Mouse (Mus musculus): ENCODE measurements around the gene Chrng. TPM values are rescaled to one million over a fixed set of nuclear protein-coding genes. Genes with fewer than 3 reads are reported as not detected.

Chrng gene
- polyA plus RNA-seq, 1 experiment from 2014 or later, result not detected

DNA sequence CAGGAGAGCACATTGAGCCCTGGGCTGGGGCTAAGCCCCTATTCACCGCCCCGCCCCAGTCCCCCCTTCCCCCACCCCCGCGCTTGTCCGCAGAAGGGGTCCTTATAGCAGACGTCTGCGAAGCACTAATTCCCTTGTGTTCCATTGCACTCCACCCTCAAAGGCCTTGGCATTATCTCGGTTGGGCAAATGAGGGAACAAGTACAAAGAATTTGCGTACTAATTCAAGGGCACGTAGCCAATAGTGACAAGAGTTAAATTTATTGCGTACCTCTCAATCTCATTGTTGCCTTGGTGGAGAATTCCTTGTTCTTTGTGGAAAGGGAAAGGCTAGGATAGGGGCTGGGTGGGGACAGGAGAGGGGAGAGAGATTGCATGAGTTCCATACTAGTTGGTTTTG is 53.2 kb downstream of the Chrng start:
- H3K36me3 ChIP-seq (ENCODE audit: insufficient read depth, low read length), result no peaks in the 10 kb centered on the region
- H3K4me3 ChIP-seq (replicated peaks; ENCODE audit: low read depth, low read length), result no peak overlapping the region
- H3K27me3 ChIP-seq (ENCODE audit: insufficient read depth, low read length), result peaks cover 10% of the 10 kb centered on the region
- no peak overlapping the region for H3K27ac ChIP-seq
- WGBS, result 23% methylated on average over 11 of the region's 11 CpGs
- TF ChIP-seq CTCF (IDR thresholded peaks at IDR 0.05; ENCODE audit: low read depth), result no peak
- H3K9ac ChIP-seq (ENCODE audit: low read depth, low read length), result no peak overlapping the region
- no peak for DNase-seq (ENCODE audit: low spot score)
- no peak for ATAC-seq (replicated peaks; ENCODE audit: low FRiP score, low read depth)
- no peaks in the 10 kb centered on the region for H3K4me1 ChIP-seq (replicated peaks; ENCODE audit: insufficient read depth, low read length)
- H3K4me2 ChIP-seq (ENCODE audit: low read length), result no peak overlapping the region
- H3K9me3 ChIP-seq (replicated peaks; ENCODE audit: low read length), result no peaks in the 10 kb centered on the region

DNA sequence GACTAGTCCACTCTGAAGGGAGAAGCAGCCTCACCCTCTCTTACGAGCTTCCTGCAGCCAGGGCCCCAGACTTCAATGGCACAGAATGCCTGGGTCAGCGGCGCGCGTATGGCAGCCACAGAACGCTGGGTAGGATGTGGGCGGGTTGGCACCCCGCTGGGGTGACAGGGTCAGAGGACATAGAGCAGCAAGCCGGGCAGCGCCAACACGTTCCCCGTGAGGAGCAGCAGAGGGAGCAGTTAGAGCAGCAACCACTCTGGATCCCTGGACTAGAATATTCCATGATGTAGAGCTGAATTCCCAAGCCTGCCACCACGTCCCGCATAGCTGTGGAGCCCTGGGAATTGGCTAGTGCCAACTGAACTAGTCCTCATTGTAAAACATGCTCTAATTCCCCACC is 54.0 kb downstream of the Chrng start:
- H3K27ac ChIP-seq, result no peak overlapping the region
- DNase-seq (ENCODE audit: low spot score) (peak; percentile 65), ATAC-seq (replicated peaks; ENCODE audit: low FRiP score, low read depth) (peak; percentile 66)
- no peaks in the 10 kb centered on the region for H3K36me3 ChIP-seq (ENCODE audit: insufficient read depth, low read length)
- no peak overlapping the region for H3K4me2 ChIP-seq (ENCODE audit: low read length)
- no peaks in the 10 kb centered on the region for H3K9me3 ChIP-seq (replicated peaks; ENCODE audit: low read length)
- WGBS, result 15% methylated on average over 14 of the region's 14 CpGs
- H3K9ac ChIP-seq (ENCODE audit: low read depth, low read length), result no peak overlapping the region
- no peaks in the 10 kb centered on the region for H3K4me1 ChIP-seq (replicated peaks; ENCODE audit: insufficient read depth, low read length)
- H3K4me3 ChIP-seq (replicated peaks; ENCODE audit: low read depth, low read length), result no peak overlapping the region
- TF ChIP-seq CTCF (IDR thresholded peaks at IDR 0.05; ENCODE audit: low read depth), result peak; percentile 60
- H3K27me3 ChIP-seq (ENCODE audit: insufficient read depth, low read length), result peaks cover 13% of the 10 kb centered on the region

DNA sequence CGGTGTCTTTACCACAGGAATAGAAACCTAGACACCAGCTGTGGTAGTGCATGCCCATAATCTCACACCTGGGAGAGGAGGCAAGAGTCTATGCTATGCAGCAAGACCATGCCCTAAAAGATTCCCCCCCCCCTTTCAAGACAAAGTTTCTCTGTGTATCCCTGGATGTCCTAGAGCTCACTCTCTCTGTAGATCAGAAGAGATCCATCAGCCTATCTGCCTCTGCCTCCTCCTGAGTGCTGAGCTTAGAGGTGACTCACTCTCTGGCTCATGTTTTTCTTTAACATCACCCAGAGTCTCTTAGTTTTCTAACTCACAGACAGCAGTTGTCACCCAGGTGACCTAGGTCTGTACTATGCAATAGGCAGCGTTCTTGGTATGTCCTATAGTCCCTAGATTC is 54.9 kb downstream of the Chrng start:
- no peaks in the 10 kb centered on the region for H3K9me3 ChIP-seq (replicated peaks; ENCODE audit: low read length)
- no peak overlapping the region for H3K27ac ChIP-seq
- no peak overlapping the region for H3K4me2 ChIP-seq (ENCODE audit: low read length)
- DNase-seq (ENCODE audit: low spot score) (no peak), ATAC-seq (replicated peaks; ENCODE audit: low FRiP score, low read depth) (no peak)
- peaks cover 22% of the 10 kb centered on the region for H3K27me3 ChIP-seq (ENCODE audit: insufficient read depth, low read length)
- 0 out of 2 replicates have a peak, but pooled peaks cover 2% of the 10 kb centered on the region for H3K4me1 ChIP-seq (replicated peaks; ENCODE audit: insufficient read depth, low read length)
- no peak for TF ChIP-seq CTCF (IDR thresholded peaks at IDR 0.05; ENCODE audit: low read depth)
- WGBS, result 72% methylated on average over 2 of the region's 2 CpGs
- no peak overlapping the region for H3K4me3 ChIP-seq (replicated peaks; ENCODE audit: low read depth, low read length)
- H3K9ac ChIP-seq (ENCODE audit: low read depth, low read length), result no peak overlapping the region
- no peaks in the 10 kb centered on the region for H3K36me3 ChIP-seq (ENCODE audit: insufficient read depth, low read length)

Other genes starting within 250 kb of the Chrng start
- gene Alppl2, start 114.7 kb upstream of the Chrng start, polyA plus RNA-seq (2015; fragmentation: Nextera tagmentation; extraction: Ambion mirVana), result not detected in 2 replicates
- gene Alpi, start 103.1 kb upstream of the Chrng start, polyA plus RNA-seq (2015; fragmentation: Nextera tagmentation; extraction: Ambion mirVana), result not detected in 2 replicates
- gene Akp3, start 79.7 kb upstream of the Chrng start, polyA plus RNA-seq (2015; fragmentation: Nextera tagmentation; extraction: Ambion mirVana), result not detected in 2 replicates
- gene Ecel1, start 48.1 kb upstream of the Chrng start, polyA plus RNA-seq (2015; fragmentation: Nextera tagmentation; extraction: Ambion mirVana), result 0.05 and 0.11 TPM in 2 replicates
- gene Prss56, start 21.3 kb upstream of the Chrng start, polyA plus RNA-seq (2015; fragmentation: Nextera tagmentation; extraction: Ambion mirVana), result 0.07 TPM in 1 of 2 replicates, not detected in the other
- 0.17 and 0.20 TPM in 2 replicates for gene Chrnd, start 14.1 kb upstream of the Chrng start, polyA plus RNA-seq (2015; fragmentation: Nextera tagmentation; extraction: Ambion mirVana)
- gene Eif4e2, start 9.3 kb downstream of the Chrng start, polyA plus RNA-seq (2015; fragmentation: Nextera tagmentation; extraction: Ambion mirVana), result 165 and 178 TPM in 2 replicates
- gene Efhd1, start 59.7 kb downstream of the Chrng start, polyA plus RNA-seq (2015; fragmentation: Nextera tagmentation; extraction: Ambion mirVana), result 40.4 and 42.5 TPM in 2 replicates
- 44.1 and 50.6 TPM in 2 replicates for gene Gigyf2, start 122.3 kb downstream of the Chrng start, polyA plus RNA-seq (2015; fragmentation: Nextera tagmentation; extraction: Ambion mirVana)
- 1.6 and 2.2 TPM in 2 replicates for gene Kcnj13, start 190.1 kb downstream of the Chrng start, polyA plus RNA-seq (2015; fragmentation: Nextera tagmentation; extraction: Ambion mirVana)